Mouse (Mus musculus) neural tube, embryonic 14.5 days (tissue): ENCODE data around the gene Cfap36. TPM values are rescaled to one million over a fixed set of nuclear protein-coding genes. Genes with fewer than 3 reads are reported as not detected.
A peak's percentile ranks its signal among the peaks of the same experiment; 100 is the strongest.

Experiments used
- ATAC-seq: fragments of 200-750 bp; cut with Nextera tagmentation; 2 replicates; pipeline ENCODE4 v1.8.0; 2017; ENCODE audit warnings: low read depth, mild to moderate bottlenecking, moderate TSS enrichment, moderate library complexity
- H3K27ac ChIP-seq: fragments of 300-500 bp; sonication (generic); 2 replicates; pipeline ENCODE4 v1.5.1; 2014; ENCODE audit warnings: low read depth, mild to moderate bottlenecking, control low read depth, low read length, moderate library complexity, mixed read lengths
- H3K27me3 ChIP-seq: fragments of 300-500 bp; sonication (generic); 2 replicates; pipeline ENCODE4 v1.6.1; 2014; ENCODE audit warnings: low read length; ENCODE audit not compliant: control insufficient read depth, insufficient read depth
- H3K36me3 ChIP-seq: fragments of 300-500 bp; sonication (generic); 2 replicates; pipeline ENCODE4 v1.6.1; 2014; ENCODE audit warnings: low read length, mixed read lengths; ENCODE audit not compliant: control insufficient read depth, insufficient read depth
- H3K4me1 ChIP-seq: fragments of 300-500 bp; sonication (generic); 2 replicates; pipeline ENCODE4 v1.6.1; 2014; ENCODE audit warnings: low read length; ENCODE audit not compliant: control insufficient read depth, insufficient read depth
- H3K4me2 ChIP-seq: fragments of 300-500 bp; sonication (generic); 2 replicates; pipeline ENCODE4 v1.6.1; 2014; ENCODE audit warnings: mild to moderate bottlenecking, low read depth, low read length, control low read depth
- H3K4me3 ChIP-seq: fragments of 300-500 bp; sonication (generic); 2 replicates; pipeline ENCODE4 v1.5.1; 2014; ENCODE audit warnings: low read depth, low read length, control low read depth, mixed read lengths
- H3K9ac ChIP-seq: fragments of 300-500 bp; sonication (generic); replicated peaks from 2 replicates; pipeline ENCODE4 v1.6.1; 2014; ENCODE audit warnings: low read depth, mild to moderate bottlenecking, control low read depth, low read length, mixed read lengths
- H3K9me3 ChIP-seq: fragments of 300-500 bp; sonication (generic); 2 replicates; pipeline ENCODE4 v1.6.1; 2016; ENCODE audit warnings: low read length; ENCODE audit not compliant: control insufficient read depth
- WGBS: fragments of 180-500 bp; shearing (Covaris S2); extraction: QIAGEN DNeasy Blood & Tissue Kit; methylation state at CpG from one replicate; pipeline ENCODE4 v1.1.7; 2014; 5-methylcytosine and 5-hydroxymethylcytosine counted together
- polyA plus RNA-seq: library from polyadenylated mRNA; unstranded; fragments of >200 nt; fragmentation: Nextera tagmentation; extraction: Ambion mirVana; gene quantifications from 2 replicates; pipeline ENCODE4 v1.2.1, GENCODE M21; 2014

The Cfap36 gene
- polyA plus RNA-seq, 1 experiment from 2014 or later: 141 TPM

DNA sequence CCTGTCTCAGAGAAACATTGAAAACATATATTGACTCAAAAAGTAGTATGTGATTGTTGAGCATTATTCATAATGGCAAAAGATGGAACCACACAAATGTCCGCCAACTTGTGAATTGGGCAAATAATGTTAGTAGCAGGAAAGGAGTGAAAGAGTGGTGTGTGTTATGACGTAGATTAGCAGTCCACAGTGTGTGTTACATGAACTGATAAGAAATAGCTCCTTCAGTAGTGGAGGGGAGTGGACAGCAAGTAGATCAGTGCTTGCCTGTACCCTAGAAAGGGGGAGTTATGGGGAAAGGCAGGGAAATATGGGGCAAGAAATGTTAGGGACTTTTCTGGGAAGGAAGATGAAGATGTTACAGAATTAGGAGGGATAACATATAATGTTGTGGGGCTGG, 31.0 kb downstream of the Cfap36 start:
- no peaks in the 10 kb centered on the region for H3K4me1 ChIP-seq
- no peaks in the 10 kb centered on the region for H3K27me3 ChIP-seq
- H3K9me3 ChIP-seq: no peaks in the 10 kb centered on the region
- no peak for ATAC-seq
- H3K4me2 ChIP-seq: no peak overlapping the region
- WGBS: 96% methylated on average over 2 of the region's 2 CpGs
- no peak overlapping the region for H3K9ac ChIP-seq
- H3K27ac ChIP-seq: no peak overlapping the region
- no peak overlapping the region for H3K4me3 ChIP-seq
- H3K36me3 ChIP-seq: peaks cover 51% of the 10 kb centered on the region

GRCm38 (mm10) chr11:29209774-29210173, 37.4 kb downstream of the Cfap36 start:
- H3K27ac ChIP-seq: no peak overlapping the region
- no peak for ATAC-seq
- H3K27me3 ChIP-seq: no peaks in the 10 kb centered on the region
- no peak overlapping the region for H3K4me3 ChIP-seq
- peaks cover 25% of the 10 kb centered on the region; the same call in 1 of the 2 replicates for H3K36me3 ChIP-seq
- no peaks in the 10 kb centered on the region for H3K4me1 ChIP-seq
- H3K9ac ChIP-seq: no peak overlapping the region
- H3K4me2 ChIP-seq: no peak overlapping the region
- WGBS: 88% methylated on average over 2 of the region's 2 CpGs
- H3K9me3 ChIP-seq: no peaks in the 10 kb centered on the region

DNA sequence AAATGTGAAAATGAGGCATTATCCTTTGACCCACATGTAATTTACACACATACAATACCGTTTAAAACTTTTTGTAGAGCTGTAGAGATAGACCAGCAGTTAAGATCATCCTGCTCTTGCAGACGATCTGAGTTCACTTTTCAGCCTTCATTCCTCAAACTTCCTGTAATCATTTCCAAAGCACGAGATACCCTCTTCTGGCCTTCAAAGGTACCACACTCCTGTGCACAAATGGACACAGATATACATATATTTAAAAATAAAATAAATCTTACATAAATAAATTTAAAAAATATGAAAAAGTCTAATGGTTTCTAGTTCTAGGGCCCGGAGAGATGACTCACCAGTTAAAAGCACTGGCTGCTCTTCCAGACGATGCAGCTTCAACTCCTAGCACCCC, 43.6 kb downstream of the Cfap36 start:
- no peaks in the 10 kb centered on the region for H3K27me3 ChIP-seq
- H3K9ac ChIP-seq: no peak overlapping the region
- WGBS: 89% methylated on average over 5 of the region's 5 CpGs
- no peak overlapping the region for H3K27ac ChIP-seq
- no peak for ATAC-seq
- no peaks in the 10 kb centered on the region for H3K9me3 ChIP-seq
- H3K36me3 ChIP-seq: peaks cover 27% of the 10 kb centered on the region
- no peaks in the 10 kb centered on the region for H3K4me1 ChIP-seq
- no peak overlapping the region for H3K4me2 ChIP-seq
- H3K4me3 ChIP-seq: no peak overlapping the region

DNA sequence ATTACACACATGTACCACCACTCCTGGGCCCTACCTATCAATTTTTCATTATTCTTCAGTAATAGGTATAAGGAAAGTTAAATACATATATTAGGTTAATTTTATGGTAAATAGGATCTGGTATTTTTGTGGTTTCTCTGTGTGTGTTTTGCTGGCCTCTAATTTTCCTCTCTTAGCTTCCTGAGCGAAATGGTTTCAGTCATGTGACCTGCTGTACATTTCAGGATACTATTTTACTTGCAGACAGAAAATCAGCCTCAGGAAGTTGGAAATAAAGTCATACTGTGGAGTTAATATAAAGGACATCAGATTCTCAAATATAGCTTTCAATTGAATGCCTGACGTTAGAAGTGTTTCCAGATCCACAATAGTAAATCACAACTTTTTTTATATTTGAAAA, 58.2 kb downstream of the Cfap36 start:
- Histone ChIP-seq H3K4me1 (no peaks in the 10 kb centered on the region), H3K27me3 (no peaks in the 10 kb centered on the region), H3K4me3 (no peak overlapping the region), H3K4me2 (no peak overlapping the region), H3K36me3 (peaks cover 16% of the 10 kb centered on the region; the same call in 1 of the 2 replicates), H3K9ac (no peak overlapping the region), H3K27ac (no peak overlapping the region), H3K9me3 (no peaks in the 10 kb centered on the region)
- WGBS: 92% methylated on average over 2 of the region's 2 CpGs
- no peak for ATAC-seq

DNA sequence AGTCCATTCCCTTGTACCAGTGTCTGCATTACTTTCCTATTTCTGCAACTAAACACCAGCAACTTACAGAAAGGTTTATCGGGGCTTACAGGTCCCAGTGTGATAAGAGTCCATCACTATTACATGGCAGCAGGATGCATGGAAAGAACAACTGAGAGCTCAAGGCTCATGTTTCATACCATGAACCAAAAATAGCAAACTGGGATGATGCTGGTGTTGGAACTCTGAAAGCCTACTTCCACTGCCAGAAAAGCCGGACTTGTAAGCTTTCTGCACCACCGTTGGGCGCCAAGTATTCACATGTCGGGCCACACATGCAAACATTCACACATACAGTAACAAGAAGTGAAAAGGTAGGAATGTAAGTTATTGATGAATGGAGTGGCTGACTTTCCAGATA, 65.5 kb downstream of the Cfap36 start:
- WGBS: 97% methylated on average over 5 of the region's 5 CpGs
- no peak for ATAC-seq

DNA sequence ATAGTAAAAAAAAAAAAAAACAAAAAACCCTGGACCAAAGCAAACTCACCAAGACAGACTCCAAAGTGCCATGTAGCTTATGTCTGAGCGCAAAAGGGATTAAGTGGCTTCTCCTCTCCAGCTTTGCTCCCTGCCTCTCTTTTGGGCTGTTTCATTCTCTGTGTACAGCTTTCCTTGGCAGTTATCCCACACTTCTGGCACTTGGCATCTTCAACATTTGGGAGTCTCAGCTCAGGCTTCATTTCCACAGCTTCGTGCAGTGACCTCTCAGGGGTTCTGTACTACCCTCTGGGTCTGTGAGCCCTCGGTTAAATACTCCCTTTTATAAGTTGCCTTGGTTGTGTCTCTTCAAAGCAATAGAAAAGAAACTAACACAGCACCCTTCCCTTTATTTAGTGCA, 66.6 kb downstream of the Cfap36 start:
- H3K4me2 ChIP-seq: no peak overlapping the region
- WGBS: 79% methylated on average over 3 of the region's 3 CpGs
- no peak for ATAC-seq

More for the DNA sequence above, 65.5 kb downstream of the Cfap36 start:
- Histone ChIP-seq H3K9me3 (no peaks in the 10 kb centered on the region), H3K4me2 (no peak overlapping the region), H3K27ac (no peak overlapping the region), H3K4me3 (no peak overlapping the region), H3K27me3 (no peaks in the 10 kb centered on the region), H3K4me1 (no peaks in the 10 kb centered on the region), H3K9ac (no peak overlapping the region), H3K36me3 (peaks cover 18% of the 10 kb centered on the region; the same call in 1 of the 2 replicates)

GRCm38 (mm10) chr11:29179319-29179718, 67.9 kb downstream of the Cfap36 start:
- no peak for ATAC-seq

More for the DNA sequence above, 66.6 kb downstream of the Cfap36 start:
- no peak overlapping the region for H3K4me3 ChIP-seq
- H3K4me1 ChIP-seq: no peaks in the 10 kb centered on the region
- H3K27me3 ChIP-seq: no peaks in the 10 kb centered on the region
- H3K36me3 ChIP-seq: peaks cover 9% of the 10 kb centered on the region; the same call in 1 of the 2 replicates
- no peak overlapping the region for H3K27ac ChIP-seq
- no peaks in the 10 kb centered on the region for H3K9me3 ChIP-seq
- no peak overlapping the region for H3K9ac ChIP-seq

DNA sequence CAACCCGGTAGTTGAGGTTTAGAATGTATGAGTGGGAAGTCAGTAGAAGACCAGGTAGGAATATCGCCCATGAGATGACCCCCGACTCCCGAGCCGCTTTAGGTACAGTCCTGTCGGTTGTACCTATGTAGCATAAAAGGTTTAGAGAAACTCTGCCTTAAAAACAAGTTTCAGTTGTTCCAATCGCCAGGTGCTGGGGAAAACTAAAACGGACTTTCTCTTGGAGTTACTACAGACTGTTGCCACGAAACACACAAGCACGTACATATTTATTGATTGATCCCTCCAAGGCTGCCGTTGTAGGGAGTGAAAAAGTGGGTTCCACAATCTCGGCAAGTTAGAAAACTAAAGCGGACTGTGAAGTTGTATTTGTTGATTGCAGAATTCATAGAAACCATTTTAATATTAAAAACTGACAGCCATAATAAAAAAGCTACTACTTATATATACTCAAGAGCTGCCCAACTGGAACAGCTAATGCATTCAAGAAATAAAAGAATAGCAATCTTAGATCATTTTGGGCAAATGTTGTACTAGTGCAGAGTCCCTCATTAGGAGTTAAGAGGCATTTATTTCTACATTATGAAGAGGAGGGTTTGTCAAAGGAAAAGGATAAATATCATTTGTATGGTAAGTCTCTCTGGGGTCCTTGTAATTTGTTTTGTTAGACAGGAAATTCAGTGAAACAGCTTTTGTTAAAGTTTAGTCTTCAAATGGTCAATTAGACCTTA, 73.3 kb downstream of the Cfap36 start:
- Histone ChIP-seq H3K4me1 (peaks cover 11% of the 10 kb centered on the region; the same call in 1 of the 2 replicates), H3K27ac (peak overlapping the region; percentile 98), H3K36me3 (no peaks in the 10 kb centered on the region), H3K9ac (peak overlapping the region; percentile 99), H3K4me2 (peak overlapping the region; percentile 90), H3K4me3 (peak overlapping the region; percentile 98), H3K9me3 (no peaks in the 10 kb centered on the region), H3K27me3 (no peaks in the 10 kb centered on the region)
- no peak for ATAC-seq
- 5% methylated on average over 13 of the region's 13 CpGs for WGBS

More at GRCm38 (mm10) chr11:29179319-29179718, 67.9 kb downstream of the Cfap36 start:
- Histone ChIP-seq H3K9me3 (no peaks in the 10 kb centered on the region), H3K4me3 (no peak overlapping the region), H3K9ac (no peak overlapping the region), H3K4me1 (no peaks in the 10 kb centered on the region), H3K36me3 (peaks cover 7% of the 10 kb centered on the region; the same call in 1 of the 2 replicates), H3K4me2 (no peak overlapping the region), H3K27me3 (no peaks in the 10 kb centered on the region), H3K27ac (no peak overlapping the region)
- 95% methylated on average over 1 of the region's 1 CpGs for WGBS

DNA sequence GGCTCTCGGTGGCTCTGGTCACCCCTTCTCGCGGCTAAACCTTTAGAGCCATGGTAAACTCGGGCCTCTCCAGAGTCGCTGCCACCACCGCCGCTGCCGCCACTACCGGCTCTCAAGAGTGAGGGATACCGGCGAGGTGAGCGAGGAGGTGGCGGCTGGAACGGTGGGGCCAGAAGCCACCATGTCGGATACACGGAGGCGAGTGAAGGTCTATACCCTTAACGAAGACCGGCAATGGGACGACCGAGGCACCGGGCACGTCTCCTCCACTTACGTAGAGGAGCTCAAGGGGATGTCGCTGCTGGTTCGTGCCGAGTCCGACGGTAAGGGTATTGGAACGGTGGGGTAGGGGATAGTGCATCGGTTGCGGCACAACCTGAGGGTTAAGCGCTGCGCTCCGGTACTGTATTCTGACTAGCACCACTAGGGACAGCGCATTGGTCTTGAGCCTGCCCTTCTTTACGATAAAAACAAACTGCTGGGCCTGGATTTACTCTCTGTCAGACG, 74.0 kb downstream of the Cfap36 start:
- peak; percentile 77 for ATAC-seq
- WGBS: under 1% methylated on average over 38 of the region's 38 CpGs
- Histone ChIP-seq H3K4me1 (peaks cover 11% of the 10 kb centered on the region; the same call in 1 of the 2 replicates), H3K27ac (peak overlapping the region; percentile 98), H3K9me3 (no peaks in the 10 kb centered on the region), H3K27me3 (no peaks in the 10 kb centered on the region), H3K36me3 (no peaks in the 10 kb centered on the region), H3K4me3 (peak overlapping the region; percentile 98), H3K4me2 (peak overlapping the region; percentile 90), H3K9ac (peak overlapping the region; percentile 99)
